Mouse (Mus musculus) embryonic facial prominence, embryonic 11.5 days (tissue): ENCODE data around the gene Rps6kb2. TPM values are rescaled to one million over a fixed set of nuclear protein-coding genes. Genes with fewer than 3 reads are reported as not detected.

Experiments
- polyA plus RNA-seq: library from polyadenylated mRNA; unstranded; fragments of >200 nt; fragmentation: Nextera tagmentation; extraction: Ambion mirVana; gene quantifications from 2 replicates; pipeline ENCODE4 v1.2.1, GENCODE M21; 2014

The Rps6kb2 gene
- polyA plus RNA-seq, 1 experiment from 2014 or later = 42.3 TPM

Other genes starting within 250 kb of the Rps6kb2 start
- gene Aldh3b1, start 233.5 kb downstream of the Rps6kb2 start, polyA plus RNA-seq = 0.49 and 1.00 TPM in 2 replicates
- gene Unc93b1, start 228.2 kb downstream of the Rps6kb2 start, polyA plus RNA-seq = 6.0 and 6.3 TPM in 2 replicates
- gene Aldh3b3, start 204.7 kb downstream of the Rps6kb2 start, polyA plus RNA-seq = not detected in 2 replicates
- 1.2 and 1.6 TPM in 2 replicates for gene Aldh3b2, start 191.0 kb downstream of the Rps6kb2 start, polyA plus RNA-seq
- 2.3 and 3.5 TPM in 2 replicates for gene Acy3, start 176.8 kb downstream of the Rps6kb2 start, polyA plus RNA-seq
- 0.26 TPM in 1 of 2 replicates, not detected in the other for gene Tbx10, start 170.6 kb downstream of the Rps6kb2 start, polyA plus RNA-seq
- gene Nudt8, start 162.8 kb downstream of the Rps6kb2 start, polyA plus RNA-seq = 24.2 and 26.6 TPM in 2 replicates
- gene Gm49405, start 162.7 kb downstream of the Rps6kb2 start, polyA plus RNA-seq = 1.3 and 1.4 TPM in 2 replicates
- 2.2 TPM in 2 replicates for gene Doc2g, start 160.0 kb downstream of the Rps6kb2 start, polyA plus RNA-seq
- 190 and 205 TPM in 2 replicates for gene Ndufv1, start 150.5 kb downstream of the Rps6kb2 start, polyA plus RNA-seq
- 405 and 453 TPM in 2 replicates for gene Gstp1, start 125.4 kb downstream of the Rps6kb2 start, polyA plus RNA-seq
- 2.2 and 2.3 TPM in 2 replicates for gene Gstp2, start 117.3 kb downstream of the Rps6kb2 start, polyA plus RNA-seq
- gene Gstp3, start 103.8 kb downstream of the Rps6kb2 start, polyA plus RNA-seq = not detected in 2 replicates
- not detected in 2 replicates for gene Cabp2, start 81.8 kb downstream of the Rps6kb2 start, polyA plus RNA-seq
- 58.6 and 69.0 TPM in 2 replicates for gene Cdk2ap2, start 66.2 kb downstream of the Rps6kb2 start, polyA plus RNA-seq
- gene Pitpnm1, start 63.4 kb downstream of the Rps6kb2 start, polyA plus RNA-seq = 6.3 and 7.3 TPM in 2 replicates
- gene Aip, start 37.5 kb downstream of the Rps6kb2 start, polyA plus RNA-seq = 68.3 and 85.1 TPM in 2 replicates
- not detected in 2 replicates for gene Gpr152, start 23.6 kb downstream of the Rps6kb2 start, polyA plus RNA-seq
- gene Cabp4, start 19.3 kb downstream of the Rps6kb2 start, polyA plus RNA-seq = not detected in 2 replicates
- gene Coro1b, start 14.7 kb downstream of the Rps6kb2 start, polyA plus RNA-seq = 108 and 122 TPM in 2 replicates
- 0.64 and 1.3 TPM in 2 replicates for gene Ptprcap, start 9.8 kb downstream of the Rps6kb2 start, polyA plus RNA-seq
- gene Carns1, start 12.1 kb upstream of the Rps6kb2 start, polyA plus RNA-seq = 2.0 TPM in 2 replicates
- 0.96 and 1.4 TPM in 2 replicates for gene Tbc1d10c, start 27.9 kb upstream of the Rps6kb2 start, polyA plus RNA-seq
- gene Ppp1ca, start 28.7 kb upstream of the Rps6kb2 start, polyA plus RNA-seq = 955 and 1,002 TPM in 2 replicates
- gene Rad9a, start 38.3 kb upstream of the Rps6kb2 start, polyA plus RNA-seq = 46.8 and 49.5 TPM in 2 replicates
- 4.6 and 5.0 TPM in 2 replicates for gene Clcf1, start 50.9 kb upstream of the Rps6kb2 start, polyA plus RNA-seq
- gene AC109138.7, start 51.0 kb upstream of the Rps6kb2 start, polyA plus RNA-seq = not detected in 2 replicates
- 12.7 and 13.0 TPM in 2 replicates for gene Pold4, start 68.5 kb upstream of the Rps6kb2 start, polyA plus RNA-seq
- gene Ssh3, start 105.8 kb upstream of the Rps6kb2 start, polyA plus RNA-seq = 2.7 and 4.8 TPM in 2 replicates
- gene Ankrd13d, start 119.8 kb upstream of the Rps6kb2 start, polyA plus RNA-seq = 5.6 and 6.4 TPM in 2 replicates
- 13.5 and 18.9 TPM in 2 replicates for gene Grk2, start 142.9 kb upstream of the Rps6kb2 start, polyA plus RNA-seq
- gene Kdm2a, start 234.9 kb upstream of the Rps6kb2 start, polyA plus RNA-seq = 43.5 and 48.3 TPM in 2 replicates